Mouse (Mus musculus) forebrain, embryonic 16.5 days (tissue): ENCODE measurements at regions not wholly inside any gene's neighbourhood (a gene's known extent, or its start where the extent isn't known, plus 50 kb on each side); places are given as distances from the start of the nearest gene placed in this dataset.

Source experiments
- ATAC-seq: fragments of 200-750 bp; cut with Nextera tagmentation; 2 replicates; pipeline ENCODE4 v1.8.0; 2017; ENCODE audit warnings: mild to moderate bottlenecking, moderate library complexity
- H3K27ac ChIP-seq: fragments of 300-500 bp; sonication (generic); 2 replicates; pipeline ENCODE4 v1.5.1; 2014; ENCODE audit warnings: low read length, control low read depth
- H3K27me3 ChIP-seq: fragments of 300-500 bp; sonication (generic); replicated peaks from 2 replicates; pipeline ENCODE4 v1.6.1; 2014; ENCODE audit warnings: low read length; ENCODE audit not compliant: control insufficient read depth, insufficient read depth
- H3K36me3 ChIP-seq: fragments of 300-500 bp; sonication (generic); 2 replicates; pipeline ENCODE4 v1.6.1; 2014; ENCODE audit not compliant: control insufficient read depth, insufficient read depth
- H3K4me1 ChIP-seq: fragments of 300-500 bp; sonication (generic); replicated peaks from 2 replicates; pipeline ENCODE4 v1.6.1; 2014; ENCODE audit warnings: low read length; ENCODE audit not compliant: control insufficient read depth, insufficient read depth
- H3K4me2 ChIP-seq: fragments of 300-500 bp; sonication (generic); 2 replicates; pipeline ENCODE4 v1.6.1; 2014; ENCODE audit warnings: mild to moderate bottlenecking, low read length, control low read depth
- H3K4me3 ChIP-seq: fragments of 300-500 bp; sonication (generic); replicated peaks from 2 replicates; pipeline ENCODE4 v1.5.1; 2014; ENCODE audit warnings: mild to moderate bottlenecking, low read length, control low read depth
- H3K9ac ChIP-seq: fragments of 300-500 bp; sonication (generic); replicated peaks from 2 replicates; pipeline ENCODE4 v1.6.1; 2014; ENCODE audit warnings: low read depth, low read length, control low read depth
- H3K9me3 ChIP-seq: fragments of 300-500 bp; sonication (generic); 2 replicates; pipeline ENCODE4 v1.6.1; 2016; ENCODE audit warnings: low read length; ENCODE audit not compliant: control insufficient read depth
- WGBS: fragments of 180-500 bp; shearing (Covaris S2); extraction: QIAGEN DNeasy Blood & Tissue Kit; methylation state at CpG from one replicate; pipeline ENCODE4 v1.1.7; 2014; 5-methylcytosine and 5-hydroxymethylcytosine counted together

- Histone ChIP-seq H3K9ac (no peak overlapping the region), H3K4me3 (no peak overlapping the region), H3K27me3 (no peaks in the 10 kb centered on the region), H3K27ac (no peak overlapping the region), H3K4me2 (no peak overlapping the region), H3K4me1 (no peaks in the 10 kb centered on the region), H3K36me3 (no peaks in the 10 kb centered on the region), H3K9me3 (no peaks in the 10 kb centered on the region)
- 88% methylated on average over 8 of the region's 8 CpGs for WGBS
- no peak for ATAC-seq
Observed at GRCm38 (mm10) chr10:44631584-44631983, 103.3 kb upstream of the Prdm1 start.

GRCm38 (mm10) chr10:44630485-44630884 lies 102.2 kb upstream of the Prdm1 start:
- Histone ChIP-seq H3K9ac (no peak overlapping the region), H3K4me2 (no peak overlapping the region), H3K27ac (no peak overlapping the region), H3K36me3 (no peaks in the 10 kb centered on the region), H3K27me3 (no peaks in the 10 kb centered on the region), H3K4me1 (no peaks in the 10 kb centered on the region), H3K9me3 (no peaks in the 10 kb centered on the region), H3K4me3 (no peak overlapping the region)
- ATAC-seq: no peak
- WGBS: 66% methylated on average over 13 of the region's 13 CpGs

GRCm38 (mm10) chr10:44628387-44628786 lies 100.1 kb upstream of the Prdm1 start:
- no peaks in the 10 kb centered on the region for H3K27me3 ChIP-seq
- no peak for ATAC-seq
- WGBS: 93% methylated on average over 3 of the region's 3 CpGs
- no peaks in the 10 kb centered on the region for H3K4me1 ChIP-seq
- no peak overlapping the region for H3K4me3 ChIP-seq
- no peaks in the 10 kb centered on the region for H3K36me3 ChIP-seq
- H3K27ac ChIP-seq: no peak overlapping the region
- no peak overlapping the region for H3K4me2 ChIP-seq
- H3K9me3 ChIP-seq: no peaks in the 10 kb centered on the region
- H3K9ac ChIP-seq: no peak overlapping the region

- no peak overlapping the region for H3K4me3 ChIP-seq
- H3K27me3 ChIP-seq: no peaks in the 10 kb centered on the region
- H3K36me3 ChIP-seq: no peaks in the 10 kb centered on the region
- ATAC-seq: no peak
- no peaks in the 10 kb centered on the region for H3K9me3 ChIP-seq
- H3K4me2 ChIP-seq: no peak overlapping the region
- H3K9ac ChIP-seq: no peak overlapping the region
- 94% methylated on average over 3 of the region's 3 CpGs for WGBS
- no peaks in the 10 kb centered on the region for H3K4me1 ChIP-seq
- H3K27ac ChIP-seq: no peak overlapping the region
Observed at GRCm38 (mm10) chr10:44627431-44627830, 99.1 kb upstream of the Prdm1 start.

GRCm38 (mm10) chr10:44625521-44625920 lies 97.2 kb upstream of the Prdm1 start:
- Histone ChIP-seq H3K27ac (no peak overlapping the region), H3K4me2 (no peak overlapping the region), H3K4me1 (no peaks in the 10 kb centered on the region), H3K9ac (no peak overlapping the region), H3K9me3 (no peaks in the 10 kb centered on the region), H3K4me3 (no peak overlapping the region), H3K36me3 (no peaks in the 10 kb centered on the region), H3K27me3 (no peaks in the 10 kb centered on the region)
- 60% methylated on average over 4 of the region's 4 CpGs for WGBS
- ATAC-seq: no peak

GRCm38 (mm10) chr10:44615586-44615985 lies 87.3 kb upstream of the Prdm1 start:
- no peak overlapping the region for H3K9ac ChIP-seq
- H3K4me2 ChIP-seq: no peak overlapping the region
- H3K36me3 ChIP-seq: no peaks in the 10 kb centered on the region
- no peak for ATAC-seq
- no peaks in the 10 kb centered on the region for H3K9me3 ChIP-seq
- 91% methylated on average over 1 of the region's 1 CpGs for WGBS
- H3K4me1 ChIP-seq: no peaks in the 10 kb centered on the region
- H3K27ac ChIP-seq: no peak overlapping the region
- no peaks in the 10 kb centered on the region for H3K27me3 ChIP-seq
- no peak overlapping the region for H3K4me3 ChIP-seq

GRCm38 (mm10) chr10:44612571-44612970 lies 84.3 kb upstream of the Prdm1 start:
- no peak overlapping the region for H3K4me3 ChIP-seq
- H3K4me2 ChIP-seq: no peak overlapping the region
- no peaks in the 10 kb centered on the region for H3K9me3 ChIP-seq
- H3K27me3 ChIP-seq: no peaks in the 10 kb centered on the region
- no peak for ATAC-seq
- 93% methylated on average over 7 of the region's 7 CpGs for WGBS
- no peaks in the 10 kb centered on the region for H3K36me3 ChIP-seq
- no peak overlapping the region for H3K27ac ChIP-seq
- no peaks in the 10 kb centered on the region for H3K4me1 ChIP-seq
- no peak overlapping the region for H3K9ac ChIP-seq

- Histone ChIP-seq H3K27ac (no peak overlapping the region), H3K4me3 (no peak overlapping the region), H3K9ac (no peak overlapping the region), H3K4me1 (no peaks in the 10 kb centered on the region), H3K9me3 (no peaks in the 10 kb centered on the region), H3K4me2 (no peak overlapping the region), H3K27me3 (no peaks in the 10 kb centered on the region), H3K36me3 (no peaks in the 10 kb centered on the region)
- no peak for ATAC-seq
- 81% methylated on average over 5 of the region's 5 CpGs for WGBS
Observed at GRCm38 (mm10) chr10:44611399-44611798, 83.1 kb upstream of the Prdm1 start.

GRCm38 (mm10) chr10:44609187-44609586 lies 80.9 kb upstream of the Prdm1 start:
- WGBS: 86% methylated on average over 6 of the region's 6 CpGs
- Histone ChIP-seq H3K27me3 (no peaks in the 10 kb centered on the region), H3K9ac (no peak overlapping the region), H3K9me3 (no peaks in the 10 kb centered on the region), H3K36me3 (no peaks in the 10 kb centered on the region), H3K4me1 (no peaks in the 10 kb centered on the region), H3K4me3 (no peak overlapping the region), H3K4me2 (no peak overlapping the region), H3K27ac (no peak overlapping the region)
- ATAC-seq: no peak

- WGBS: 86% methylated on average over 5 of the region's 5 CpGs
- Histone ChIP-seq H3K27me3 (no peaks in the 10 kb centered on the region), H3K4me3 (no peak overlapping the region), H3K4me2 (no peak overlapping the region), H3K4me1 (no peaks in the 10 kb centered on the region), H3K36me3 (no peaks in the 10 kb centered on the region), H3K9ac (no peak overlapping the region), H3K9me3 (no peaks in the 10 kb centered on the region), H3K27ac (no peak overlapping the region)
- ATAC-seq: no peak
Observed at GRCm38 (mm10) chr10:44607334-44607851, 79.1 kb upstream of the Prdm1 start.
